Mouse (Mus musculus) forebrain, embryonic 16.5 days (tissue): Measurements from ENCODE around the gene Plcl1. TPM values are rescaled to one million over a fixed set of nuclear protein-coding genes. Genes with fewer than 3 reads are reported as not detected.

Source experiments
- ATAC-seq: fragments of 200-750 bp; cut with Nextera tagmentation; 2 replicates; pipeline ENCODE4 v1.8.0; 2017; ENCODE audit warnings: mild to moderate bottlenecking, moderate library complexity
- H3K27ac ChIP-seq: fragments of 300-500 bp; sonication (generic); 2 replicates; pipeline ENCODE4 v1.5.1; 2014; ENCODE audit warnings: low read length, control low read depth
- H3K27me3 ChIP-seq: fragments of 300-500 bp; sonication (generic); replicated peaks from 2 replicates; pipeline ENCODE4 v1.6.1; 2014; ENCODE audit warnings: low read length; ENCODE audit not compliant: control insufficient read depth, insufficient read depth
- H3K36me3 ChIP-seq: fragments of 300-500 bp; sonication (generic); 2 replicates; pipeline ENCODE4 v1.6.1; 2014; ENCODE audit not compliant: control insufficient read depth, insufficient read depth
- H3K4me1 ChIP-seq: fragments of 300-500 bp; sonication (generic); replicated peaks from 2 replicates; pipeline ENCODE4 v1.6.1; 2014; ENCODE audit warnings: low read length; ENCODE audit not compliant: control insufficient read depth, insufficient read depth
- H3K4me2 ChIP-seq: fragments of 300-500 bp; sonication (generic); 2 replicates; pipeline ENCODE4 v1.6.1; 2014; ENCODE audit warnings: mild to moderate bottlenecking, low read length, control low read depth
- H3K4me3 ChIP-seq: fragments of 300-500 bp; sonication (generic); replicated peaks from 2 replicates; pipeline ENCODE4 v1.5.1; 2014; ENCODE audit warnings: mild to moderate bottlenecking, low read length, control low read depth
- H3K9ac ChIP-seq: fragments of 300-500 bp; sonication (generic); replicated peaks from 2 replicates; pipeline ENCODE4 v1.6.1; 2014; ENCODE audit warnings: low read depth, low read length, control low read depth
- H3K9me3 ChIP-seq: fragments of 300-500 bp; sonication (generic); 2 replicates; pipeline ENCODE4 v1.6.1; 2016; ENCODE audit warnings: low read length; ENCODE audit not compliant: control insufficient read depth
- WGBS: fragments of 180-500 bp; shearing (Covaris S2); extraction: QIAGEN DNeasy Blood & Tissue Kit; methylation state at CpG from one replicate; pipeline ENCODE4 v1.1.7; 2014; 5-methylcytosine and 5-hydroxymethylcytosine counted together
- polyA plus RNA-seq: library from polyadenylated mRNA; unstranded; fragments of >200 nt; fragmentation: Nextera tagmentation; extraction: Ambion mirVana; gene quantifications from 2 replicates; pipeline ENCODE4 v1.2.1, GENCODE M21; 2015

The Plcl1 gene
- 5.0 and 5.1 TPM in 2 replicates for polyA plus RNA-seq

DNA sequence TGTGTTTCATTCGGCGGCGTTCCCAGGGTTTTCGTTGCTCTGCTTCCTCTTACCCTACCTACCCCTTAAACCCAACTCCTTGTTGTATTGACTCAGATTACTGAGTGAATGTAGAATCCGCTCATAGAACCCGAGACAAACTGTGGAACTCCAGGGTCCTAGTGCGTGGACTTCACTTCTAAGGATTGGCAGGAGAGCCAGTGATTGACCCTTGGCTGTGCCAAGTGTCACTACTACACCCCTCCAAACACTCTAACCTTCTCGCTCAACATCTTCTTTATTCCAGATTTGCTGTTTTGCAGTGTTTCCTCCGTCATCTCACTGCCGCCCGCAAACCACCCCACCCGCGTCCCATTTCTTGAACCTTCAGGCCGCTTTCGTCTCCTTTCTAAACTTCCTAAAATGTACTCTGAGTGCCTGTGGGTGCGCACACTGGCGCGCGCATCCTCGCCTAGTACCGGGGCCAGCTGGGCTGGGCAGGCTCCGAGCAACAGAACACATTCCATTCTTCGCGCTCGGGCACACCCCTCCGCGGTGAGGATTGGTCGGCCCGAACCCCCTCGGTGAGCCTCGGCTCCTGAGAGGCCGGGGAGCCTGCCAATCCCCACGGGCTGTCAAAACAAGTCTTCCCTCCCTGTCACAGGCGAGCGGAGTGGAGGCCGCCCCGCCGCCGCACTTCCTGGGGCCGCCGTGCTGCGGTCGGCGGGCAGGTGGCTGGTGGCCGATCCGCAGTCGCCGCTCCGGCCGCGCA, at the start of gene Plcl1:
Gene Plcl1 (plus strand): TSS at position 650 of the 751 bp plus-strand sequence.
- Histone ChIP-seq H3K9ac (peak within 1 kb of the TSS; percentile 81), H3K4me3 (peak within 1 kb of the TSS; percentile 85), H3K4me1 (peaks cover 18% of the 10 kb centered on the region), H3K27ac (peak within 1 kb of the TSS; percentile 77), H3K9me3 (no peaks in the 10 kb centered on the region), H3K27me3 (no peaks in the 10 kb centered on the region), H3K4me2 (peak within 1 kb of the TSS; percentile 91), H3K36me3 (no peaks in the 10 kb centered on the region)
- WGBS: 1% methylated on average over 51 of the region's 51 CpGs
- peak; percentile 99 for ATAC-seq

GRCm38 (mm10) chr1:55362634-55363033, 43.1 kb upstream of the Plcl1 start:
- Histone ChIP-seq H3K4me3 (peak overlapping the region; percentile 51), H3K9me3 (0 out of 2 replicates have a peak, but pooled peaks cover 3% of the 10 kb centered on the region), H3K4me1 (peaks cover 5% of the 10 kb centered on the region), H3K36me3 (no peaks in the 10 kb centered on the region), H3K9ac (no peak overlapping the region), H3K27ac (no peak overlapping the region), H3K4me2 (peak overlapping the region; percentile 63), H3K27me3 (peaks cover 6% of the 10 kb centered on the region)
- ATAC-seq: peak; percentile 37; the same call in 1 of the 2 replicates
- 64% methylated on average over 19 of the region's 49 CpGs for WGBS

- Histone ChIP-seq H3K4me1 (peaks cover 5% of the 10 kb centered on the region), H3K27me3 (peaks cover 6% of the 10 kb centered on the region), H3K36me3 (no peaks in the 10 kb centered on the region), H3K9me3 (0 out of 2 replicates have a peak, but pooled peaks cover 3% of the 10 kb centered on the region), H3K9ac (peak within 1 kb of the TSS; percentile 15), H3K27ac (no peak within 1 kb of the TSS), H3K4me3 (peak within 1 kb of the TSS; percentile 51), H3K4me2 (peak within 1 kb of the TSS; percentile 63)
- WGBS: 12% methylated on average over 54 of the region's 68 CpGs
- peak; percentile 88 for ATAC-seq
Observed at GRCm38 (mm10) chr1:55363044-55363565, 42.6 kb upstream of the Plcl1 start, which contains the start of gene Boll. Boll (minus strand) TSS chr1:55363469.

DNA sequence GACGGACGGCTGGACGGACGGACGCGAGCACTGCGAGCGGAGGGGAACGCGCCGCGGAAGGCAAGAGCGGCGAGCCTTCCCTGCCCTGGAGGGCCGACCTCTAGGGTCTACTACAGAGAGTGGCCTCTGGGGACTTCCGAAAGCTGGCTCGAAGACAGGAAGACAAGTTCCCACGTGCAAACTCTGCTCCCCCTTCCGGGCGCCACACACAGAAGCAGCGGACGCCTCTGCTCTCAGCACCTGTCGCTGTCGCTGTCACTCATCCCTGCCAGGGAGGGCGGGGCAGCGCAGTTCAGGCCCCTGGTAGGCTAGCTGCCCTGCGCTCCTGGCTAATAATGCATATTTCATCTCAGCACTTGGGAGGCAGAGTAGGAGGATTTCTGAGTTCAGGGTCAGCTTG, 42.1 kb upstream of the Plcl1 start:
- peak overlapping the region; percentile 63 for H3K4me2 ChIP-seq
- H3K27ac ChIP-seq: no peak overlapping the region
- ATAC-seq: peak; percentile 87
- 4% methylated on average over 27 of the region's 27 CpGs for WGBS
- H3K9ac ChIP-seq: peak overlapping the region; percentile 15
- peaks cover 6% of the 10 kb centered on the region for H3K27me3 ChIP-seq
- 0 out of 2 replicates have a peak, but pooled peaks cover 3% of the 10 kb centered on the region for H3K9me3 ChIP-seq
- H3K4me1 ChIP-seq: peaks cover 5% of the 10 kb centered on the region
- H3K4me3 ChIP-seq: peak overlapping the region; percentile 51
- H3K36me3 ChIP-seq: no peaks in the 10 kb centered on the region

DNA sequence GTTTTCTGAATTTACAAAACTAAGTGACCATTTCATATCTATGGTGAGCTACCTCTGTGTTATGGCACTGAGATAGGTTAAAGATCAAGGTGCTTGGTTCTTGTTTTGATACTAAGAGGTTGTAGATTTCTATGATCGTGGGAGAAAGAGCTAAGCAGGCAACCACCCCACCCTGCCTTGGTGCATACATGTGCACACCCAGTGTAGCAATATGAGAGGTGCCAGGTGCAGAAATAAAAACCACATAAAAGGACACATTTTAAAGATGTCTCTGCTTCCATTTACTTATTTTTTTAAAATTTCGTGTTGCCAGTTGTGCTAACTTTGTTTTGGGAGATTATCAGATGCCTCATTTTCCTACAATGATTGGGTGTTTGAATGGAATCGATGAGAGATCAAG, 33.1 kb upstream of the Plcl1 start:
- Histone ChIP-seq H3K9me3 (no peaks in the 10 kb centered on the region), H3K4me1 (no peaks in the 10 kb centered on the region), H3K36me3 (no peaks in the 10 kb centered on the region), H3K4me3 (no peak overlapping the region), H3K9ac (no peak overlapping the region), H3K27me3 (no peaks in the 10 kb centered on the region), H3K27ac (no peak overlapping the region), H3K4me2 (no peak overlapping the region)
- ATAC-seq: no peak
- 89% methylated on average over 3 of the region's 3 CpGs for WGBS

GRCm38 (mm10) chr1:55380527-55380926, 25.2 kb upstream of the Plcl1 start:
- H3K4me3 ChIP-seq: no peak overlapping the region
- no peak overlapping the region for H3K9ac ChIP-seq
- H3K27ac ChIP-seq: no peak overlapping the region
- no peak for ATAC-seq
- H3K9me3 ChIP-seq: no peaks in the 10 kb centered on the region
- 75% methylated on average over 2 of the region's 2 CpGs for WGBS
- no peaks in the 10 kb centered on the region for H3K4me1 ChIP-seq
- no peak overlapping the region for H3K4me2 ChIP-seq
- H3K36me3 ChIP-seq: no peaks in the 10 kb centered on the region
- no peaks in the 10 kb centered on the region for H3K27me3 ChIP-seq

- H3K4me3 ChIP-seq: no peak overlapping the region
- H3K9ac ChIP-seq: no peak overlapping the region
- no peaks in the 10 kb centered on the region for H3K27me3 ChIP-seq
- H3K27ac ChIP-seq: no peak overlapping the region
- no peaks in the 10 kb centered on the region for H3K36me3 ChIP-seq
- no peaks in the 10 kb centered on the region for H3K4me1 ChIP-seq
- peak; percentile 79 for ATAC-seq
- WGBS: 9% methylated on average over 9 of the region's 9 CpGs
- no peaks in the 10 kb centered on the region for H3K9me3 ChIP-seq
- no peak overlapping the region for H3K4me2 ChIP-seq
Observed at GRCm38 (mm10) chr1:55383114-55383773, 22.5 kb upstream of the Plcl1 start.

DNA sequence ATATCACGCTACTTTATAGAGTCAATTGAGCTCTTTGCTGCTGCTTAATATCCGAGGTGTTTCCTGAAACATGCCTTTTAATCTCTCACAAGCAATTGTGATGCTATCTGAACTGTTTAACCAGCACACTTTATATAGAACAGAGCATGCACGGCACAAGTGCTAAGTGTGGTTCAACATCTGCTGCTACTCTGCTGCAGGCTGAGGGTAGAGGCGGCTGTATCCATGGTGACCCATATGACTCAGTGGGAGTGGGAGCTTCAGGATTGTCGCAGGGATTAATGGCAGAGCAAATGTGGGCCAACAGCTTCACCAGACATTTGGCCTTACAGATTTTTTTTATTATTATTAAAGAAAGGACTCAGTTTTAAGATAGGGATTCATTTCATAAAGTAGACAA, 5.8 kb upstream of the Plcl1 start:
- Histone ChIP-seq H3K4me2 (no peak overlapping the region), H3K9me3 (no peaks in the 10 kb centered on the region), H3K36me3 (no peaks in the 10 kb centered on the region), H3K27me3 (no peaks in the 10 kb centered on the region), H3K27ac (no peak overlapping the region), H3K4me1 (peaks cover 4% of the 10 kb centered on the region), H3K9ac (no peak overlapping the region), H3K4me3 (no peak overlapping the region)
- WGBS: 45% methylated on average over 5 of the region's 5 CpGs
- peak; percentile 62; the same call in 1 of the 2 replicates for ATAC-seq

DNA sequence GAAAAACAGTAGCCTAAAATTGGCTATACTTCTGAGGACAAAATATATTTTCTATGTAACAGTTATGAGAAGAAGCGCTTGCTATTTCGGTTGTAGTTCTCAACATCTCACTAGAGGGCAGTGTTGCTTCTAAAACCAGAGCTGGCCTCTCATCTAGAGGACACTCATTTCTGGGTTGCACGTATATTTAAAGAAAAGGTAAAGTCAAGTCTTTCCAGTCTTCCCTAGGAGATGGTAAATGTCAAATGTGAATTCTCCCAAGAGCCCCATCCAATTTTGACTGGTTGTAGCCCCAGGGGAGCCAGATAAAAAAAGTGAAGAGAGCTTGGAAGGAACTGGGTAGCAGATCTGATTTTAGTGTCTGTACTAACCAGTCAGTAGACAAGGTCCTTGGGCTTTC, 1.3 kb upstream of the Plcl1 start:
- ATAC-seq: no peak
- no peaks in the 10 kb centered on the region for H3K36me3 ChIP-seq
- H3K4me2 ChIP-seq: peak overlapping the region; percentile 91
- WGBS: 1% methylated on average over 3 of the region's 3 CpGs
- no peak overlapping the region for H3K4me3 ChIP-seq
- H3K27me3 ChIP-seq: no peaks in the 10 kb centered on the region
- H3K9ac ChIP-seq: no peak overlapping the region
- H3K4me1 ChIP-seq: peaks cover 18% of the 10 kb centered on the region
- H3K9me3 ChIP-seq: no peaks in the 10 kb centered on the region
- no peak overlapping the region for H3K27ac ChIP-seq
